Mouse (Mus musculus) large intestine, adult 2 months (tissue): Measurements from ENCODE around the gene Fignl2. TPM values are rescaled to one million over a fixed set of nuclear protein-coding genes. Genes with fewer than 3 reads are reported as not detected.
A peak's percentile ranks its signal among the peaks of the same experiment; 100 is the strongest.

Experiments
- DNase-seq: peaks from one replicate; pipeline ENCODE4 v3.0.0-alpha.2; 2012; ENCODE audit warnings: low read depth, low spot score
- WGBS: fragments of 180-500 bp; shearing (Covaris S2); methylation state at CpG from one replicate; pipeline ENCODE4 v1.1.7; 2018; 5-methylcytosine and 5-hydroxymethylcytosine counted together
- polyA plus RNA-seq: library from polyadenylated mRNA; depleted of rRNA; stranded (reverse); fragments of >200 nt; gene quantifications from 2 replicates; pipeline ENCODE4 v1.2.3, GENCODE M21; 2012; rRNA removed

The Fignl2 gene
- polyA plus RNA-seq, 1 experiment: 2.8 TPM

- WGBS: 47% methylated on average over 6 of the region's 6 CpGs
- DNase-seq: no peak
Measured at GRCm38 (mm10) chr15:101044531-101044930, 33.8 kb downstream of the Fignl2 start.

DNA sequence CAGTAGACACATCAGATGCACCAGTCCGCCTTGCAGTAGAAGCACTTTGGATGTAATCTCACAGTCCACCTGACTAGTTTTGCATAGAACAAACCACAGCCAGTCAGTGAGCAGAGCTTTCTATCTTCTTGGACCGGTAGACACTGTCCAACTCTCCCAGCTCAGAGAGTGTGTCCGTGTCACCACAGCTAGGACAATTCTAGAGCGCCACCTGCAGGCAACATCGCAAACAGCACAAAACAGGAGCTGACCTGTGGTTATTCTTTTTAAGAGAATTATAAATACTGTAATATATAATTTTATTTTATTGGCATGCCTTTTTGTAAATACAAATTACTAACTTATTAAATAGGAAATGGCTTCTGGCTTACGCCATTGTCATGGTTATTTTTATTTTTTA is 35.8 kb downstream of the Fignl2 start:
- WGBS: 30% methylated on average over 6 of the region's 6 CpGs
- DNase-seq: peak; percentile 10

- no peak for DNase-seq
- WGBS: 61% methylated on average over 6 of the region's 6 CpGs
Measured at GRCm38 (mm10) chr15:101041966-101042365, 36.4 kb downstream of the Fignl2 start.

GRCm38 (mm10) chr15:101039651-101040050 is 38.7 kb downstream of the Fignl2 start:
- WGBS: 58% methylated on average over 17 of the region's 17 CpGs
- DNase-seq: no peak

- WGBS: 27% methylated on average over 2 of the region's 2 CpGs
- DNase-seq: no peak
Measured at GRCm38 (mm10) chr15:101028960-101029359, 49.4 kb downstream of the Fignl2 start.

- 79% methylated on average over 6 of the region's 6 CpGs for WGBS
- DNase-seq: no peak
Measured at GRCm38 (mm10) chr15:101011352-101011751, 67.0 kb downstream of the Fignl2 start.

- WGBS: 66% methylated on average over 14 of the region's 14 CpGs
- DNase-seq: no peak
Measured at GRCm38 (mm10) chr15:101008386-101009010, 69.9 kb downstream of the Fignl2 start.

- 75% methylated on average over 7 of the region's 7 CpGs for WGBS
Measured at GRCm38 (mm10) chr15:101007236-101007635, 71.1 kb downstream of the Fignl2 start.

DNA sequence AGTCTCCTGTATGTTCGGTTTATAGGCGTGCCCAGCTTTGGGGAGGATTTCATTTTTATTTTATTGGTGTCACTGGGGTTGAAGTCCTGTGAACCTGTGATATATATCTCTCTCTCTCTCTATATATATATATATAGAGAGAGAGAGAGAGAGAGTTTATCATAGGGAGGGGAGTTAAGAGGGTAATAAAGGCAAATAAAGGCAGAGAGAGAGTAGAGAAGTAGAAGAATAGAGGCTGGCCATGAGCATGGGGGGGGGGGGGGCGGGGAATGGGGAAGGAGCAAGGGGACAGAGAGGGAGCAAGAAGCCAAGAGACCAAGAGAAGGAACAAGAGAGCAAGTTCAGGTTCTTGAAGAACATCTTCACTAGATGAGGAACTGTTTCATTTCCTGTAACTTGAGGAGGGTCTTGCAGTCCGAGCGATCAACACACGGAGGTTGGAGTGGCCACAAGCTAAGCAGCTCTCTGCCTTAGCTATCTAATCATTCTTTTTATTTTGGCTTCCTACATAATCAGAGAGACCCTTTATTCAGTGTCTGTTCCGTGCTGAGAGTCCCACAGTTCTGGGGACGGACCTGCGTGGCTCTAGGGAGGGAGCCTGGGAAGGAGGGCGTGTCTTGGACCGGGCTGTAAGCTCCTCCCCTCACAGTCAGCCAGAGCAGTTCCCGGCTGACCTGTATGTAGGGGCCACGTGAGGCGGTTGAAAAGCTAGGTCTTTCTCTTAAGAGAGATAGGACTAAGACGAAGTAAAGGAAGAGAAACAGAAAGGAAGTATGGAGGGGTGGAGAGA is 71.9 kb downstream of the Fignl2 start:
- peak; percentile 24 for DNase-seq
- 5% methylated on average over 14 of the region's 15 CpGs for WGBS

More at GRCm38 (mm10) chr15:101007236-101007635, 71.1 kb downstream of the Fignl2 start:
- no peak for DNase-seq

DNA sequence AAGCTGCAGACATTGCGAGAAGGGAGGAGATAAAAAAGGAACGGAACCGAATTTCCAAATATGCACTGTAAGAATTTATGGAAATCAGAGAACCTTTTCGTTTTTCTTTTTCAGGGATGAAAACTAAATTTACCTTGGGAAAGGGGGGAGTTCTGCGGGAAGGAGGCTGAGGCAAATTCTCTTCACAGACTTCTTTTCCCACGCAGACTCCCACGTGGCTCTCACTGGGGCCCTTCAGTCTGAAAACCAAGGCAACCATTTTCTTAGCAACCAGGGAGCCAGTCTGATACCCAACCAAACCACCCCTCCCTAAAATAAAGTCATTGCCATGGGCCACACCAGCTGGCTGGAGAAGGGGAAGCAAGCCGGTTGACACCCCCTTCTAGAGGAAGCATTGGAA is 72.7 kb downstream of the Fignl2 start:
- WGBS: 78% methylated on average over 8 of the region's 8 CpGs

DNA sequence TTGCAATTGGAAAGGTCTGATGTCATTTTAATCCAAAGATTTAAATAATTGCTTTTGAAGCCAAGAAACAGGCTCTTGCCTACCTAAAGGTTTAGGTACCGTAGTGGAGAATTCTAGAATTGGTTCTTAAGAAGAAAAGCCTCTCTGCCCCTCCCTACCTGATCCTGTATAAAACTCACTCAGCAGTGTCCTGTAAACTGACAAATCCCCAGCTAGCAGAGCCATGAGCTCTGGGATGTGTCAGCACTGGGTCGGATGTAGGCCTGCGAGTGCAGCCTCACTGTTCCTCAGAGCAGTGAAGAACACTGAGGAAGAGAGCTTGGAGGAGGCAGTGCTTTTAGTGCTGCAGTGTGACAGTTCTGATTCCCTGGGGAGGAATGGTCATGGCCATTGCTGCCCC is 73.8 kb downstream of the Fignl2 start:
- WGBS: 74% methylated on average over 3 of the region's 3 CpGs
- DNase-seq: no peak

More for the DNA sequence above, 72.7 kb downstream of the Fignl2 start:
- DNase-seq: no peak

- 85% methylated on average over 3 of the region's 3 CpGs for WGBS
Measured at GRCm38 (mm10) chr15:101002466-101002865, 75.9 kb downstream of the Fignl2 start.

GRCm38 (mm10) chr15:101001685-101002084 is 76.7 kb downstream of the Fignl2 start:
- no peak for DNase-seq
- 40% methylated on average over 1 of the region's 1 CpGs for WGBS

More at GRCm38 (mm10) chr15:101002466-101002865, 75.9 kb downstream of the Fignl2 start:
- DNase-seq: no peak

Other genes with a start within 250 kb of the Fignl2 start
- 0.37 and 1.5 TPM in 2 replicates for gene Scn8a, start 208.7 kb downstream of the Fignl2 start, polyA plus RNA-seq
- not detected in 2 replicates for gene Gm47841, start 31.2 kb downstream of the Fignl2 start, polyA plus RNA-seq
- not detected in 2 replicates for gene Ankrd33, start 37.2 kb upstream of the Fignl2 start, polyA plus RNA-seq
- gene Acvrl1, start 50.0 kb upstream of the Fignl2 start, polyA plus RNA-seq: 20.7 and 27.0 TPM in 2 replicates
- gene Acvr1b, start 95.5 kb upstream of the Fignl2 start, polyA plus RNA-seq: 31.7 and 40.5 TPM in 2 replicates
- gene Grasp, start 145.6 kb upstream of the Fignl2 start, polyA plus RNA-seq: 2.2 and 2.8 TPM in 2 replicates
- 8.1 and 9.3 TPM in 2 replicates for gene Nr4a1, start 175.7 kb upstream of the Fignl2 start, polyA plus RNA-seq
- 36.1 and 37.9 TPM in 2 replicates for gene Atg101, start 205.7 kb upstream of the Fignl2 start, polyA plus RNA-seq
- gene 6030408B16Rik, start 214.6 kb upstream of the Fignl2 start, polyA plus RNA-seq: not detected in 2 replicates